Mouse (Mus musculus) skeletal muscle tissue, postnatal 0 days (tissue): ENCODE data around the gene Gm45785. TPM values are rescaled to one million over a fixed set of nuclear protein-coding genes. Genes with fewer than 3 reads are reported as not detected.

ENCODE experiments used
- polyA plus RNA-seq: library from polyadenylated mRNA; unstranded; fragments of >200 nt; fragmentation: Nextera tagmentation; extraction: Ambion mirVana; gene quantifications from 2 replicates; pipeline ENCODE4 v1.2.1, GENCODE M21; 2015

Gene Gm45785
- not detected in 2 replicates for polyA plus RNA-seq

DNA sequence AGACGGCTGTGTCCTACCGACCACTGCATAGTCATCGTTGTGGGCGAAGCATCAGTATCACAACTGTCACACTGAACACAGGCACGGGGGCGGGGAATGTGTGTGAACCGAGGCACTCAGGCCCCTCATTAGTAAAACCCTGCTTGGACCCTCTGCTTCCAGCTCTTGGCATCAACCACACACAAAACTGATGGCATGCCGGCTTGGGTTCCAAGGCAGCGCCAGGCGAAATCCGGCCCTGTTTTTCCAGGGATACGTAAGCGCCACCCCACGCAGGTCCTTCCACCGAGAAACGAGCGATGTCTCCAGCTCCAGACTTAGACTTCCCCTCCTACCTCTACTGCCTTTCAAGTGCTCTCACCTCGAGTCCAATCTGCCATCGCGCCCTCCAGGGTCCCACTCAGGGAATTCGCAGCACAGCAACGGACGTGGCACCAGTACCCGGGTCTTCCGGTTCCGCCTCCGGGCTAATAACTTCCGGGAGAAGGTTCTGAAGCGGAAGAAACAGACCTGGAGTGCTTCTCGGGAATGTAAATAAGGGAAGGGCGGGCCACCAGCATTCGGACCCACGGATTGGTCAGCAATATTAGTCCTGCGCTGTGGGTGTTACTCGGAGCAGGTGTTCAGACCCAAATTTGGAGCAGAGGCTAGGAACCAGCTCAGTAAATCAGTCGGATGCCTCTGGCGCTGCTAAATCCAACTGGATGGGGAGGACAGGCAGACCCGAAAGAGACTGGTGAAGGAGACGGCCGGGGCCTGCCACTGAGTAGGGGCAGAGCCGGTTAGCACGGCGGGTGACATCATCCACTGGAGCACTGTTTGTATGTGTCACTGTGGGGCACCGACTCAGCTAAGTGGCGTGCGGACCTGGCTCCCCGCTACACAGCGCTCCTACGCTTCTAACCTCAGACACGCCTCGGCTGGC is at the start of gene Gm45785:
Gm45785 (minus strand) TSS at position 472 of the 925 bp plus-strand sequence.

GRCm38 (mm10) chr7:140900220-140900619 is 44.1 kb upstream of the Gm45785 start, which contains the start of gene Cox8b:
Gene Cox8b (minus strand): TSS chr7:140900446.

GRCm38 (mm10) chr7:140881696-140882468 is 25.8 kb upstream of the Gm45785 start, which contains the start of the genes Psmd13 and Sirt3:
Gene Psmd13 (plus strand): TSS chr7:140881968.
Gene Sirt3 (minus strand): TSS chr7:140882309.

DNA sequence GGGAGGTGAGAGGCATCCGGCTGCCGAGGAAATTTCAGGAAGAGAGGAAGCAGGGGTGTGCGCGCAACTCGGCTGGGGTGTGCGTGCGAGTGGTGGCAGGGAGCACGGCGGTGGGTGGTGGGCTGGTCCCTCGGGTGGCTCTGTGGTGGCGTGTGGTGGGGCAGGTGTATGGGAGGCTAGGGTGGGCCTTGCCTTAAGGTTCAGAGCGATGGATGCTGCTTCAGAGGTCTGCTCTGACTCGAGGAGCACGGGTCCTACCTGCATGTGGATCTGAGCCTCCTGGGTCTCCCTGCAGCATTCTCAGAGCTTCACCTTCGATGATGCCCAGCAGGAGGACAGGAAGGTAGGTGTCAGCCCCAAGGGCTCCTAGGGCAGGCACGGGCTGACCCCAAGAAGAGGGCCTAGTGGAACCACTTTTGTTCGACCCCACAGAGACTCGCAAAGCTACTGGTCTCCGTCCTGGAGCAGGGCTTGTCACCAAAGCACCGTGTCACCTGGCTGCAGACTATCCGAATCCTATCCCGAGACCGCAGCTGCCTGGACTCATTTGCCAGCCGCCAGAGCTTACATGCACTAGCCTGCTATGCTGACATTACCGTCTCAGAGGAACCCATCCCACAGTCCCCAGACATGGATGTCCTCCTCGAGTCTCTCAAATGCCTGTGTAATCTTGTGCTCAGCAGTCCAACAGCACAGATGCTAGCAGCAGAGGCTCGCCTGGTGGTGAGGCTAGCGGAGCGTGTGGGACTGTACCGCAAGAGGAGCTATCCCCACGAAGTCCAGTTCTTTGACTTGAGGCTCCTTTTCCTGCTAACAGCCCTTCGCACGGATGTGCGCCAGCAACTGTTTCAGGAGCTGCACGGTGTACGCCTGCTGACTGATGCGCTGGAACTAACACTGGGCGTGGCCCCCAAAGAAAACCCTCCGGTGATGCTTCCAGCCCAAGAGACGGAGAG is 1.7 kb upstream of the Gm45785 start, which contains the start of gene Bet1l:
Bet1l (minus strand) TSS at position 28 of the 956 bp plus-strand sequence.

GRCm38 (mm10) chr7:140856785-140857549 is 836 bp upstream of the Gm45785 start, which contains the start of gene Ric8a:
Gene Ric8a (plus strand): TSS chr7:140856957.

DNA sequence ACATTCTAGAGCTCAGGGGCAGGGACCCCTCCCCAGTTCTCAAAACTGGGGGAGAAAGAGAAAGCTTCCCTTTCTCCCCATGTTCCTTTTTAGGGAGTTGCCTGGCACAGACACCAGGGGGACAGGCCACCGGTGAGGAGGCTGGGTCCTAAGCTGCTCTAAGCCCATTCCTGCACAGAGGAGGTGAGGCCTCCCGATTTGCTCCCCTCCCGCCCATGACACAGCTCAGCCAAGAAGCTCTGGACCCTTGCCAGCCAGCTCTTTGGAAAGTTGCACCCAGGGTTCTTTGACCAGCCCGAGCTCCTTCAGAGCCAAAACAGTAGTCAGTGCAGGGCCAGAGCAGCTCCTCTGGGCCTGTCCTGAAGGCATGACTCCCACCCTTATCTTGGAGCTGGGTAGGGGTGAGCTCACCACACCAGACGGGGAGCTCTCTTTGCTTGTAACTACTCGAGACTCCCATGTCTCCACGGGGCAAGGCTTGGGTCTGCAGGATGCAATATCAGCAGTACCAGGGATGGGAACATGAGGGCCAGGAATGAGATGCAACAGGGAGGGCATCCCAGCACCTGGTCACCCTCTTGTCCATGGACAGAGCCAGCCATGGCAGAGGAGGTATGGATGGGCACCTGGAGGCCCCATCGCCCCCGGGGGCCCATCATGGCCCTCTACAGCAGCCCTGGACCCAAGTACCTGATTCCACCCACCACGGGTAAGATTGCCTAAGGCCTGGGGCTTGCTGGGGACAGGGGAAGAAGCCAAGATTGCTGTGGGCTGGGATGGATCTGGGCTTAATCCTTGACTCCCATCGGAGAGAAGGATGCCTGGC is 8.2 kb downstream of the Gm45785 start, which contains the start of gene Odf3:
Odf3 (plus strand) TSS at position 51 of the 826 bp plus-strand sequence.

DNA sequence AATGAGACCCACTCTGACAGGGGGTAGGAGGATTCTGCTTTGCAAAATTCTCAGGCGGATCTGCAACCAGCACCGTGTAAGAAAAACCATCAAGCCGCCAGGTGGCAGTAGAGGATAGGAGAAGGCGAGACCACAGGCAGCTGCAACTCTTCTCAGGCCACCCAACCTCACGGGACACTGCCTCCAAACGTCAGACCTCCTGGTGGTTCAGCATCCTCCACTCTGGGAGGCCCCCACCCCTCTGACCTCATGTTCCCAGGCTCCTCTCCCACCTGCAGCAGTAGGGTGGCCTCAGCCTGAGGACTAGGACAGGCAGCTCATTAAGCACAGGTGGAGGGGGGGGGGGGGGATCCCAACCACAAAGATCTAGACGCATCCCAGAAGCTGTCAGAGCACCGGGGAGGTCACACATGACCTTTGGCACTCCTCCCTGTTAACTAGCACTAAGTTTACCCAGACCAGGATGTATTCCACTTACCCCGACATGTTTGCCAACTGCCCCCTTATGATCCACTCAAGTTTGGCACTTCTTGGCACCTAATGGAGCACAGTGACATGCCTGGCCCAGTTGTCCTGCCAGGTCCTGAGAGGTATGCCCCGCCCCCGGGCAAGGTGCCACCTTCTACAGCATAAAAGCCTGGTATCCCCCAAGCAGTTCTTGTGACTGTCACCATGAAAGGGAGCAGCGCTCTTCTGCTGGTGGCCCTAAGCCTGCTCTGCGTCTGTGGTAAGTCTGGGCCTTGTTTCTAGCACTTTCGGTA is 11.0 kb downstream of the Gm45785 start, which contains the start of gene Scgb1c1:
Scgb1c1 (plus strand) TSS at position 643 of the 761 bp plus-strand sequence.

DNA sequence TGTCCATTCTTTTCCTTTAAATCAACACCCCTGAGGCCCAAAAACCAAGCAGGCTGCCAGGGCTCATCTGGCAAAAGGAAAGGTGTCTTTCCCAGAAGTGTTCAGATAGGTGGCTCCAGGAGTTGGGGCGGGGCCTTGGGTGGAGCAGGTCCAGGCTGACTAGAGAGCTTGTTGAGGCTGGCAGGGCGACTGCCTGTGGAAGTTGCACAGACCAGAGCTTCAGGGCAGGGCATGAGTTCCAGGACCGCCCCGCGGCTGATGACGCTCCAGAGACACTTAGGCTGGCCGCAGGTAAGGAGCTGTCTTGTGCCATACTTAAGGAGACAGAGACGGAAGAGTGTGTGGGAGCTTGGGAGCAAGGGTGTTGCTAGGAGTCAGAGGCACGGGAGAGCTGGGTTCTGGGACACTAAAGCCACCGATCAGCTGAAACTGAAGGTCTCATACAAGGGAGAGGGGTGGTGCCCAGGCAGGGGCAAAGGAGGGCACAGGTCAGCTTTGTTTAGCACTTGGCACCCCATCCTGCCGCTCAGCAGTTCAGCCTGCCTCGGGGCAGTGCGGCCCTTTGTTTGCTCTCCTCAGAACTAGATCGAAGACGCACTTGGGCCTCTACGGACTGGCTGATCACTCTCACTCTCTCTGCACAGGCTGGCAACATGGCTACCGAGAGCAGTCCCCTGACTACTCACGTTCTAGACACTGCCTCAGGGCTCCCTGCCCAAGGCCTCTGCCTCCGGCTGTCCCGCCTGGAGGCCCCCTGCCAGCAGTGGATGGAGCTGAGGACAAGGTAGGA is 21.0 kb downstream of the Gm45785 start, which contains the start of gene Urah:
Urah (plus strand) TSS at position 51 of the 790 bp plus-strand sequence.

DNA sequence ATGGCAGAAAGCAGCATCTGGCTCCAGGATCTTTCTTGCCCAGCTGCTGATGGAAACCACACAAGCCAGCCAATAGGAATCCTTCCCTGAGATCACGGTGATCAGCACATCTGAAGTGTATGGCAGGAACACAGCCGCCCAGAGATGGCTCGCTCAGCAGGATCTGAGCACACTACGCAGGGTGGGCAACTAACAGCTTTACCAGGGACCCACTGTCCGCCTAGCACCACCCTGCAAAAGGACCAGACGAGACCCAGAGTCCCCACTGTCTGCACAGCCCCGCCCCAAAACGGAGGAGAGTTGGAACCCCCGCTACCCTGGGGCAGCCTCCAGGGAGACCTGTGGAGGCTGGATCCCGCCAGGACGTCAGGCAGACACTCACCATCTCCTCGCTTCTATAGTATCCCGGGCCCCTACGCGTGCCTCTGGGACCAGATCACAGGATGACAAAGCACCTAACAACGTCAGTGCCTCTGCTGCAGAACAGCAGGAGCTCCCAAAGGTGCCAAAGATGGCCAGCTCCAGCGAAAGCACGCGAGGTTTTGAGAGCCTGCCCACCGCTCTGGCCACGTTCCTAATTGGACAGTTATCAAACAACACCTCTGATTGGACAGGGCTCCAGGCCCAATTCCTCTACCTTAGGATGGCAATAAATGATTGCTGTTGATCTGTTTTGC is 34.3 kb downstream of the Gm45785 start, which contains the start of gene Zfp941:
Zfp941 (minus strand) TSS at position 526 of the 677 bp plus-strand sequence.

DNA sequence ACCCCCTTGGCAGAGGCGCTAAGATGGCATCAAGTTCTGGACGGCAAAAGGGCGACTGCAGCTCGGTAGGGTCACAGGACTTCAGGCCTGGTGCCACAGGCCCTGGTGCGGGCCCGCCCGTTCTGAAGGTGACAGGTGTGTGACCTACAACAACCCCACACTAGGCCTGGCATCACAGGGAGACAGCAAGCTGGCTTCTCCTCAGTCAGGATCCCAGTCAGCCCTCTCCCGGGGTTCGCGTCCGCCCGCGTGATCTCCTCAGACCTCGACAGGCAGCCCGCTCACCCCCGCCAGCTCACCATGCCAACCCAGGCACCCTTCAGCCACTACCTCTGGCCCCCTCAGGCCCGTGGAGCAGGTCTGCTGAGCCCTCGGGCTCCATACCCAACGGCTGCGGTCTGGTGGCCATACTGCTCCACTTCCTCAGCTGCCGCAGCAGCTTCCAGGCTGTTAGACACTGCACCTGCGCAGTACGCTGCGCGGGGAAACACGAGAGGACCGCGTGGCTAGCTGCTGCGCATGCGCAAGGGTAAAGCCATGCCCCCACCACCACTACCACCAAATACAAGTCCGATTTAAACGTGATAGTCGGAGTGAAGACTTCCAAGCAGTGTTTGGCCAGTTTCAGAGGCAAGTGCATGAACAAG is 68.6 kb downstream of the Gm45785 start, which contains the start of gene Syce1:
Syce1 (minus strand) TSS at position 447 of the 647 bp plus-strand sequence.

Other genes with a start within 250 kb of the Gm45785 start
- not detected in 2 replicates for gene Olfr61, start 227.4 kb downstream of the Gm45785 start, polyA plus RNA-seq
- gene Olfr53, start 209.9 kb downstream of the Gm45785 start, polyA plus RNA-seq, result not detected in 2 replicates
- gene Olfr539, start 196.4 kb downstream of the Gm45785 start, polyA plus RNA-seq, result not detected in 2 replicates
- gene Olfr45, start 174.4 kb downstream of the Gm45785 start, polyA plus RNA-seq, result not detected in 2 replicates
- not detected in 2 replicates for gene Olfr541, start 159.1 kb downstream of the Gm45785 start, polyA plus RNA-seq
- 0.29 and 13.1 TPM in 2 replicates for gene Cyp2e1, start 92.6 kb downstream of the Gm45785 start, polyA plus RNA-seq
- 0.21 TPM in 1 of 2 replicates, not detected in the other for gene Syce1, start 68.5 kb downstream of the Gm45785 start, polyA plus RNA-seq
- gene Zfp941, start 34.2 kb downstream of the Gm45785 start, polyA plus RNA-seq, result 0.11 and 0.14 TPM in 2 replicates
- 5.0 TPM in 1 of 2 replicates, not detected in the other for gene Urah, start 21.3 kb downstream of the Gm45785 start, polyA plus RNA-seq
- gene Scgb1c1, start 10.8 kb downstream of the Gm45785 start, polyA plus RNA-seq, result not detected in 2 replicates
- gene Odf3, start 8.5 kb downstream of the Gm45785 start, polyA plus RNA-seq, result not detected in 2 replicates
- 40.2 and 42.3 TPM in 2 replicates for gene Ric8a, start 626 bp upstream of the Gm45785 start, polyA plus RNA-seq
- gene Bet1l, start 1.2 kb upstream of the Gm45785 start, polyA plus RNA-seq, result 35.0 and 37.4 TPM in 2 replicates
- 170 and 182 TPM in 2 replicates for gene Psmd13, start 25.6 kb upstream of the Gm45785 start, polyA plus RNA-seq
- gene Sirt3, start 26.0 kb upstream of the Gm45785 start, polyA plus RNA-seq, result 28.6 and 32.3 TPM in 2 replicates
- 998 and 1,212 TPM in 2 replicates for gene Cox8b, start 44.1 kb upstream of the Gm45785 start, polyA plus RNA-seq
- 0.02 and 0.06 TPM in 2 replicates for gene Nlrp6, start 64.6 kb upstream of the Gm45785 start, polyA plus RNA-seq
- 8.7 and 9.2 TPM in 2 replicates for gene Pgghg, start 85.1 kb upstream of the Gm45785 start, polyA plus RNA-seq
- gene Ifitm5, start 94.0 kb upstream of the Gm45785 start, polyA plus RNA-seq, result 1.2 and 2.4 TPM in 2 replicates
- not detected in 2 replicates for gene Gm45717, start 99.6 kb upstream of the Gm45785 start, polyA plus RNA-seq
- 680 and 694 TPM in 2 replicates for gene Ifitm2, start 99.7 kb upstream of the Gm45785 start, polyA plus RNA-seq
- 12.1 and 16.9 TPM in 2 replicates for gene Ifitm1, start 110.9 kb upstream of the Gm45785 start, polyA plus RNA-seq
- 250 and 252 TPM in 2 replicates for gene Ifitm3, start 154.4 kb upstream of the Gm45785 start, polyA plus RNA-seq
- 0.56 and 1.0 TPM in 2 replicates for gene Ifitm6, start 161.6 kb upstream of the Gm45785 start, polyA plus RNA-seq
- gene Gm17387, start 172.8 kb upstream of the Gm45785 start, polyA plus RNA-seq, result not detected in 2 replicates
- gene B4galnt4, start 204.8 kb upstream of the Gm45785 start, polyA plus RNA-seq, result 0.56 TPM in 1 of 2 replicates, not detected in the other
- 0.46 and 4.1 TPM in 2 replicates for gene Pkp3, start 221.9 kb upstream of the Gm45785 start, polyA plus RNA-seq
- gene Sigirr, start 244.2 kb upstream of the Gm45785 start, polyA plus RNA-seq, result 2.8 and 3.8 TPM in 2 replicates